Mouse (Mus musculus) ES-E14 (cell line): ENCODE measurements around the gene Fndc11. TPM values are rescaled to one million over a fixed set of nuclear protein-coding genes. Genes with fewer than 3 reads are reported as not detected.
"Not testable (repeated sequence)": the region's sequence is repeated elsewhere in the genome, so short reads cannot be mapped to it uniquely, and the experiment has no call there.

Source experiments
- DNase-seq: peaks from one replicate; pipeline ENCODE4 v3.0.0-alpha.2; 2013; ENCODE audit warnings: low read depth, low spot score
- H3K27ac ChIP-seq: 2 replicates; pipeline ENCODE4 v1.5.1; 2012; ENCODE audit warnings: low read depth, mild to moderate bottlenecking, low read length, moderate library complexity, mixed read lengths; ENCODE audit not compliant: poor library complexity, insufficient read depth, severe bottlenecking
- H3K36me3 ChIP-seq: 2 replicates; pipeline ENCODE4 v1.6.1; 2012; ENCODE audit warnings: mild to moderate bottlenecking, low read length, moderate library complexity, mixed read lengths; ENCODE audit not compliant: control insufficient read depth, poor library complexity, insufficient read depth, severe bottlenecking
- H3K4me1 ChIP-seq, 2 experiments: fragments of 150-350 bp in 1 of 2; sonication (generic) in 1 of 2; 2 replicates each; pipeline ENCODE4 v1.6.1; 2012; ENCODE audit warnings: low read length in 2 of 2, mild to moderate bottlenecking in 1 of 2, mixed read lengths in 1 of 2; ENCODE audit not compliant: control insufficient read depth in 2 of 2, insufficient read depth in 2 of 2, poor library complexity in 1 of 2
- H3K4me3 ChIP-seq, 2 experiments: fragments of 150-350 bp in 1 of 2; sonication (generic) in 1 of 2; 2 replicates each; pipeline ENCODE4 v1.5.1; 2012; ENCODE audit warnings: low read length in 2 of 2, low read depth in 1 of 2, mild to moderate bottlenecking in 1 of 2, mixed read lengths in 1 of 2; ENCODE audit not compliant: insufficient read depth in 1 of 2, poor library complexity in 1 of 2, severe bottlenecking in 1 of 2
- H3K9ac ChIP-seq: 2 replicates; pipeline ENCODE4 v1.6.1; 2012; ENCODE audit warnings: low read depth, mild to moderate bottlenecking, low read length, mixed read lengths; ENCODE audit not compliant: poor library complexity, insufficient read depth, severe bottlenecking
- H3K9me3 ChIP-seq: fragments of 150-350 bp; sonication (generic); 2 replicates; pipeline ENCODE4 v1.6.1; 2012; ENCODE audit warnings: low read depth, mild to moderate bottlenecking, low read length; ENCODE audit not compliant: control insufficient read depth, insufficient read depth
- CHD2 ChIP-seq: IDR thresholded peaks from 2 replicates; pipeline ENCODE4 v1.6.1; 2014; ENCODE audit warnings: mild to moderate bottlenecking, low read depth, low read length, inconsistent platforms
- HCFC1 ChIP-seq: IDR thresholded peaks from 2 replicates; pipeline ENCODE4 v1.6.1; 2012; ENCODE audit warnings: low read length, inconsistent platforms, borderline replicate concordance; ENCODE audit not compliant: insufficient read depth
- MAFK ChIP-seq: IDR thresholded peaks from 2 replicates; pipeline ENCODE4 v1.6.1; 2014; ENCODE audit warnings: mild to moderate bottlenecking, low read depth, low read length, inconsistent platforms; ENCODE audit not compliant: insufficient read depth
- ZC3H11A ChIP-seq: IDR thresholded peaks from 2 replicates; pipeline ENCODE4 v1.6.1; 2012; ENCODE audit warnings: low read depth, mild to moderate bottlenecking, inconsistent platforms, low read length, borderline replicate concordance
- ZNF384 ChIP-seq: IDR thresholded peaks from 2 replicates; pipeline ENCODE4 v1.6.1; 2012; ENCODE audit warnings: low read depth, low read length, inconsistent platforms
- in situ Hi-C, 2 experiments: fragments of 600-800 bp; cut with MboI; formaldehyde crosslinking; loops; one replicate each; pipeline ENCODE4 v1.15.1; 2025; ENCODE audit warnings: low sequenced_read_pairs in 2 of 2, inconsistent platforms in 1 of 2; ENCODE audit not compliant: unreplicated experiment in 2 of 2
- total RNA-seq: library from RNA; depleted of rRNA; stranded (reverse); fragments of 300-350 nt; gene quantifications from 2 replicates; pipeline ENCODE4 v1.2.3, GENCODE M21; 2012

Gene Fndc11
- total RNA-seq, 1 experiment: not detected

GRCm38 (mm10) chr2:181189321-181189720, 30.5 kb upstream of the Fndc11 start:
- H3K4me3 ChIP-seq: peak overlapping the region in 1 of 2 experiments; percentile 32; a peak in 1 of 4 replicates
- TF ChIP-seq CHD2 (no peak), HCFC1 (no peak), ZNF384 (no peak), MAFK (no peak), ZC3H11A (no peak)
- H3K9me3 ChIP-seq: no peaks in the 10 kb centered on the region
- H3K27ac ChIP-seq: peak overlapping the region; percentile 88; the same call in 1 of the 2 replicates
- peaks cover 6% of the 10 kb centered on the region; the same call in 1 of the 2 replicates for H3K36me3 ChIP-seq
- in situ Hi-C loops: no loop called here
- no peak for DNase-seq
- H3K4me1 ChIP-seq: peaks cover 2 to 4% of the 10 kb centered on the region in 2 experiments; a peak in 2 of 4 replicates
- H3K9ac ChIP-seq: peak overlapping the region; percentile 38; the same call in 1 of the 2 replicates

DNA sequence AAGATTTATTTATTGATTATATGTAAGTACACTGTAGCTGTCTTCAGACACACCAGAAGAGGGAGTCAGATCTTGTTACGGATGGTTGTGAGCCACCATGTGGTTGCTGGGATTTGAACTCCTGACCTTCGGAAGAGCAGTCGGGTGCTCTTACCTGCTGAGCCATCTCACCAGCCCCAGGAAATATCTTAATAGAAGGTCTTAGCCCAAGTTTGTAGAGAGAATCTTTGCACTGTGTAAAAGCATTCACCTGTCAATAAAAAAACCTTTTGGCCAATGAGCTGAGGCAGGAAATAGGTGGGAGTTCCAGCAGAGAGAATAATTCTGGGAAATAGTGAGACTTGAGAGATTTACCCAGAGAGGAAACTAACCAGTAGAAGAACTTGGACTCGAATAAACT, 28.4 kb upstream of the Fndc11 start:
- H3K9me3 ChIP-seq, DNase-seq, H3K9ac ChIP-seq, in situ Hi-C loops, H3K4me3 ChIP-seq, H3K27ac ChIP-seq, H3K4me1 ChIP-seq, H3K36me3 ChIP-seq: not testable (repeated sequence)

DNA sequence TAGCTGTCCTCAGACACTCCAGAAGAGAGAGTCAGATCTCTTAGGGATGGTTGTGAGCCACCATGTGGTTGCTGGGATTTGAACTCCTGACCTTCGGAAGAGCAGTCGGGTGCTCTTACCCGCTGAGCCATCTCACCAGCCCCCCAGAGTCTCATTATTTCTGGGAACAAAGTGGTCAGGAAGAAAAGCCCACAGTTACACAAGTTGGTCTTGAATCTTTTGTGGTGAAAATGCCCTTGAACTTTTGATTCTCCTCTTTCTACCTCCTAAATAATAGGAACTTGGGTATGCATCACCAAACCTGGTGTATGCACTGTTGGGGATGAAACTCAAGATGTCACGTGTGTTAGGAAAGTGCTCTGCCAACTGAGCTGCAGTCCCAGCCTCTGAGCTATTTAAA, 27.9 kb upstream of the Fndc11 start:
- Histone ChIP-seq H3K36me3 (peaks cover 6% of the 10 kb centered on the region; the same call in 1 of the 2 replicates), H3K9me3 (no peaks in the 10 kb centered on the region), H3K4me3 (no peak overlapping the region), H3K9ac (no peak overlapping the region), H3K27ac (peak overlapping the region; percentile 7; the same call in 1 of the 2 replicates), H3K4me1 (peaks cover 2 to 4% of the 10 kb centered on the region in 2 experiments; a peak in 2 of 4 replicates)
- TF ChIP-seq ZNF384: no peak
- TF ChIP-seq ZC3H11A: no peak
- TF ChIP-seq HCFC1: no peak
- no peak for TF ChIP-seq MAFK
- no peak for TF ChIP-seq CHD2
- no peak for DNase-seq
- in situ Hi-C loops: no loop called here

GRCm38 (mm10) chr2:181193044-181193443, 26.8 kb upstream of the Fndc11 start:
- TF ChIP-seq MAFK (no peak), ZC3H11A (no peak), CHD2 (no peak)
- Histone ChIP-seq H3K27ac (no peak overlapping the region), H3K4me1 (peaks cover 2 to 4% of the 10 kb centered on the region in 2 experiments; a peak in 2 of 4 replicates), H3K4me3 (no peak overlapping the region), H3K9me3 (no peaks in the 10 kb centered on the region), H3K9ac (no peak overlapping the region), H3K36me3 (peaks cover 6% of the 10 kb centered on the region; the same call in 1 of the 2 replicates)
- in situ Hi-C loops: no loop called here
- DNase-seq: no peak

DNA sequence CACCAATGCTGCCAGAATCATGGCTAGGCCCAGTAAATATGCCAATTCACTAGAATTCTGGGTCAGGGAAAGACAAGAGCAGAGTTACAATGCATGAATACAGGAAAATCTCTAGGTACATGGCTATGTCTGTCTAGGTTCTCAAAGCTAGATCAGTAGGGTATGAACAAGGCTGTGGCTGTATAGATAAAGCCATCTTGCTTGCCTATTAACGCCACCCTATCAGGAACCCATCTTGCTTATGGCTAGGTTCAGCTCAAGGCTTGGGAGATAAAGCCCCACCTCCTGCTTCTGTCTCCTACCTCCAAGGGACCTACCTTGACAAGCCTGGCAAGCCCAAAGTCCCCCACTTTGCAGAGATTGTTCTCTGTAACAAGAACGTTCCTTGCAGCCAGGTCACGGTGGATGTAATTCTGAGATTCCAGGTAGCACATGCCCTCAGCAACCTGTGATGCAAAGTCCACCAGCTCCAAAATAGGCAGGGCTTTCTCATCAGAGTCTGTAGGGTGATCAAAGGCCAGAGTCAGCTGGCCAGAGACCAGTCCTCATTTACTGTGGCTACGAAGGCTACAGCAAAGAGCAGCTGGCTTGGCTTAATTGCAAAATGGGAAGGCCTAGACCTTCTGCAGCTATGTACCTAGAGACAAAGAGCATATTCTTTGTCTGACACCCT, 23.0 kb upstream of the Fndc11 start:
- no peak for DNase-seq
- TF ChIP-seq ZC3H11A (no peak), HCFC1 (no peak), CHD2 (no peak), ZNF384 (no peak), MAFK (no peak)
- Histone ChIP-seq H3K36me3 (no peaks in the 10 kb centered on the region), H3K9me3 (no peaks in the 10 kb centered on the region), H3K4me1 (no peaks in the 10 kb centered on the region), H3K27ac (no peak overlapping the region), H3K9ac (no peak overlapping the region), H3K4me3 (no peak overlapping the region)
- in situ Hi-C loops: no loop called here
